In genomic region chr5:24968792-24969191, GRCm38 (mm10) we compare ENCODE assay signal across 9 mouse cellular contexts.
DNase-seq lines count a peak whose midpoint lies in the region; ATAC-seq lines count a peak whose summit lies in the region.
"Had no signal": no experiment of that assay in that cellular context is flagged by ENCODE, and none has a peak within 500 bp of the region (broad histone marks: within the 10 kb centered on the region; RNA-seq: fewer than 3 reads in every experiment).

No protein-coding gene starts in this region.

- peak; percentile 56 for ATAC-seq in megakaryocyte-erythroid progenitor cell, adult 5-6 weeks (replicated peaks; ENCODE audit: low FRiP score, low TSS enrichment, poor library complexity, severe bottlenecking)

- DNase-seq in heart, adult 11 months: peak; percentile 85
- no peak for DNase-seq in heart, postnatal 36 days
- peak; percentile 35 for DNase-seq in thymus, postnatal 14 days
- no peak for DNase-seq in thymus, postnatal 4 days
- DNase-seq in lung, postnatal 36 days: no peak
- DNase-seq in adrenal gland, postnatal 4 days (ENCODE audit: low spot score in 2 of 2): no peak
- DNase-seq in spleen, adult 18-20 months: no peak
- DNase-seq: lung, embryonic 14.5 days had no signal

- intact Hi-C loops in heart, postnatal 36 days (cut with DNase I): no loop called here

Comparison
In these comparisons a context has a peak if more than half of its experiments do, and no peak if none do; other contexts are left out.
1. DNase-seq: peak in heart, adult 11 months (single experiment) and thymus, postnatal 14 days (single experiment); none in heart, postnatal 36 days (0 of 2), thymus, postnatal 4 days (single experiment), lung, postnatal 36 days (single experiment), adrenal gland, postnatal 4 days (0 of 2) and spleen, adult 18-20 months (0 of 2).